Mouse (Mus musculus): ENCODE data around the gene Pomt2.
A peak's percentile ranks its signal among the peaks of the same experiment; 100 is the strongest.

The Pomt2 gene

GRCm38 (mm10) chr12:87127256-87127655 is 20.5 kb downstream of the Pomt2 start:
- no peak for DNase-seq

DNA sequence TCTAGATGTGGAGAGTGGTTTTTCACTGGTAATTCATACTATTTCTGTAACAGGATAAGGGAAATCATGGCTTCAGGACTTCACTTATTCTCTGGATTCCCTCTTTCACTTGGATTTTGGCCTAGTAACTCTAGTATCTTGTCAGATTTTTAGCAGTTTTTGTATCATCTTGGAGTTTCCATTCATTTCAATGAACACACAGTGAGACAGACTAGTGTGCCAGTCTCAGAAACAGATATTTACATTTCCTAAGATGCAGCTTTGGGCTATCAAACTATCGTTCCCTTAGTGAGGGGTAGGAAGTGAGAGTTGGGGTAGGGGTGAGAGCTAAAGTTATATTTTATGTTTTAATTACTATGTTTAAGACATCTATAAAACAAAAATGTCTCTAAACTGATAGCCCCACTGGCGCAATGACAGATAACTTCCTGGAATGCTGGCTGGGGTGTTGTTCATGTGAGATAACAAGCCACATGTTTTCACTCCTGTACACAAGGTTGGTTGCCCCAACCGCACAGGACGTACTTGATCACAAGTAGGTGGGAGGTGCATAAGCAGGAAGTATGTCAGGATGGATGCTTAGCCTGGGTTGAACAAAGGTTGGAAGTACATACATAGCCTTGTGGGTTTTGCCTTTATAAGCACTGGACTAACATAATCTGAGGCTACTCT is 25.7 kb downstream of the Pomt2 start:
- DNase-seq: no peak

DNA sequence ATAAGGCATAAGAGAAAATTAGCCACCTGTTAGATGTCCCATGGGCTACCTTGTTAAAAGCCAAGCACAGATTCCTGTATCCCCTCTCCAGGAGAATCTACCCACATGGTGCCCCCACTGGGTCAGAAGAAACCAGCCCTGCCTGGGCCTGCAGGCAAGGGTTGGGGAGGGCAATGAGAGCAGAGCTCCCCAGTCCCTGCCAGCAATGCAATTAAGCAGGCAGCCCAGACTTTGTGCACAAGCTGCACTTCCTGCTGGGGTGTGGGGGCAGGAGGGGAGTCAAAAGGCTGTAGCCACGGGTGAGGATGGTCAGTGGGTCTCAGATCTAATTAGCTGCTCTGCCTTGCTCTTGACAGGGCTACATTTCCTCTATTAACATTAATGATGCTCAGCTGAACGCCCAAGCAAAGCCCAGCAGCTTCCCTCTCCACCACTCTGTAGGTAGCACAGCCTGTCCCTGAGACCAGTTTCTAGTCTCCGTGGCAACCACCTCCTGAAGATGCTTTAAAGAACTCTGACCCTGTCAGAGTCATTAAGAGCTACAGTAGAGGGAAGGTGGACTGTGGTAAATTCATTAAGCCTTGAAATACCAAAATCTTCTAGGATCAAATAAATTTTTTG is 40.3 kb downstream of the Pomt2 start:
- no peak for DNase-seq

DNA sequence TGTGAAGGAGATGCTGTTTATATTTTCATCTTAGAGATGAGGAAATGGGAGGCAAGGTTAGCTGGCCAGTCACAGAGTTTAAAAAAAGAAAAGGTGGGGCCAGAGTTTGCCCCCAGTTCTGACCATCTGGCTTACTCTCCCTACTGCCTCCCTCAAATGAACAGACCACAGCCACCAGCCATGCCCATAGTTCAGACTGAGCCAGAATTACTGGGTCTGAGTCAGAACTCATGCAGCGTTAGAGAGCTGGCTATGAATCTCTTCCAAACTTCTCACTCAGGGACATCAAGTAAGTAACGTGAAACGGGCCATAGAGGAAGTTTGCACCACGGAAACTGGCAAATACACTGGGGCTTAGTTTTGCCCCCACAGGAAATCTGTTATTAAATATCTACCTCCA is 43.0 kb downstream of the Pomt2 start:
- no peak for DNase-seq

DNA sequence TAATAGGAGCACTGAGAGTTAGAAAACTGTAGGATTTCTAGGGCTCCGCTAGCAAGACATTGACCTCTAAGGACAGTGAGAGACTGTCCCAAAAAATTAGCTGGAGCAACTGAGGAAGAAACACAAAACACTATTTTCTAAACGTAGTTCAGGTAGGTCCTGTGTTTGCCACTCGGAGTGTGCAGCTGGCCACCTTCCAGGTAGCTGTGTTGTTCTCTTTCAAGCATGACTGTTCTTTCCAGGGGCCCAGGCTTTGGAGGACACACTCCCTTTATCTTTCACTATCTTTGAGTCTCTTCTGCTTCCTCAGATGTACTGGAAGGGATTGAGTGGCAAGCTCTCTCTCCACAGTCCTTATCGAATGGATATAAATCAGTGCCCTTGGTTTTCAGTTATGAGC is 44.3 kb downstream of the Pomt2 start:
- no peak for DNase-seq

DNA sequence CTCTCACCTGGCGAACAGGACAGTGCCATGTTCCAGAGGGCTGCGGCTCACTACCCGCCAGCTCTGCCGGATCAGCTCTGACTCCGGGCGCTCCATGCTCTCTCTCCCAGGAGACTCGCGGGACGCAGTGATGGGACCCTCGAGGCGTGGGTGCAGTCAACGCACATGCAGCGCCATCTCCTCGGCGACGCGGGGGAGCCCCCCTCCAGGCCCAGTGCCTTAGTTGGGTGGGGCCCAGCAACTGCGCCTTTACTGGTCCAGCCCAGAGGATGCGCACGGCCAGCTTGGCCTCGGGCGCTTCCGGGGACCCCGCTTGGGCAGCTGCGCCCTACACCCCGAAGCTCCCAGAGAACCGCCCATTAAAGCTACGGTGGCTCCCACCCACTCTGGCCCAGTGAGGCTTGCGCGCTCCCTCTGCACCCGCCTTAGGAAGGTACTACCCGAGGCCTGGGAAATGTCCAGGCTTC is 45.6 kb downstream of the Pomt2 start, which contains the start of gene Ngb:
TSS of gene Ngb (minus strand) at position 375 of the 467 bp plus-strand sequence.
- no peak for DNase-seq

GRCm38 (mm10) chr12:87100331-87100730 is 47.4 kb downstream of the Pomt2 start:
- peak in 1 of 2 experiments; percentile 12 for DNase-seq

- DNase-seq: no peak
Observed at GRCm38 (mm10) chr12:87093671-87094070, 54.1 kb downstream of the Pomt2 start.

DNA sequence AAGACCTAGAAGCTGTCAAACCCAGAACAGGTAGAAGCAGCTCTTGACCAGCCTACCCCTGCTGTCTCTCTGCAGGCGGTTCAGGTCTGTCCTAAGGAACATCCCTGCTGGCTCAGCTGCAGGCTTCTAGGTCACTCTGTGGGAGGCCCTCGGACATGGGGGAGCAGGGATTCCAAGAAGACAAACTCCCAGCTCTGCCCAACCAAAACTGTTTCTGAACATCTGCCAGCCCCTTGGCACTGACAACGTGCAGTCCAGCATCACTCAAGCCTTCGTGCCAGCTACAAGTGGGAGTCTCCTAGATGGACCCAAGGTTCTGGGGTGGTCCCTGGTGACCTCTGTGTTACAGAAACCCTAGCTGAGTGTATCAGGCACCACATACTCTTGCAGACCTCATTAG is 54.5 kb downstream of the Pomt2 start:
- DNase-seq: peak; percentile 8 to 37

GRCm38 (mm10) chr12:87091916-87092315 is 55.9 kb downstream of the Pomt2 start:
- DNase-seq: no peak

GRCm38 (mm10) chr12:87089701-87090100 is 58.1 kb downstream of the Pomt2 start:
- peak; percentile 55 to 61 for DNase-seq

- no peak for DNase-seq
Observed at GRCm38 (mm10) chr12:87089255-87089654, 58.5 kb downstream of the Pomt2 start.

GRCm38 (mm10) chr12:87088331-87088730 is 59.4 kb downstream of the Pomt2 start:
- no peak for DNase-seq

GRCm38 (mm10) chr12:87087236-87087635 is 60.5 kb downstream of the Pomt2 start:
- no peak for DNase-seq

- peak; percentile 35 to 57 for DNase-seq
Observed at GRCm38 (mm10) chr12:87082797-87083196, 65.0 kb downstream of the Pomt2 start.

- DNase-seq: no peak
Observed at GRCm38 (mm10) chr12:87076610-87077009, 71.2 kb downstream of the Pomt2 start.

DNA sequence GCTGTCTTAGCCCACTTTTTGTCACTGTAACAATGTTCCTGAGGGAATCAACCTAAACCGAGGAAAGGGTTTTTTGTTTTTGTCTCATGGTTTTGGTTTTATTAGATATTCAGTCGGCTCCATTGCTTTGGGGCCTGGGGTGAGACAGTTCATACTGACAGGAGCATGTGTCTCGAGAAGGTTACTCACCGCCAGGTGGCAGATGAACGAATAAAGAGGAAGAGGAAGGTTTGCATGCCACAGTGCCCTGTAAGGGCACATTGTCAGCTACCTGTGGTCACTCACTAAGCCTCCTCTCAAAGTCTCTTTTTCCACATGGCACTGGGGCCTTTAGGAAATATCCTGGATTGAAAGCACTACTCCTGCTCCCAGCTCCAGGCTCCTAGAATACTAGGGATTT is 77.2 kb downstream of the Pomt2 start:
- DNase-seq: no peak

DNA sequence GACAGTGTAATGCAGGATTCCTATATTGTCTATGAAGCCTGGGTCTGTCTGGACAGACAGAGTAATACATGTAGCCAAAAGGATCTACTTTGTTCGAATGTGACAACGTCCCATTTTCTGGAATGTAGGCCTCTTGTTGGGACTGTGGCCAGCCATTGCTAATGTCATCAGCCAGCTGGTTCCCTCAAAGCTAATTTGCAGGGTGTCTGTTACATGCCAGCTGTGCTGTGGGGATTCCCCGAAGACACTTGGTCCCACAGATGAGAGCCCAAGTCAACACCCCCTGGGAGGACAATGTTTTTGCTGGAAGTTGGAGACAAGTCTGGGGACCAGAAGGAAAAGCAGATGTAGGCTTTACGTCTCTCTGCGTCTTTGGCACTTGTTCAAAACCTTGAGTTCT is 81.3 kb downstream of the Pomt2 start:
- DNase-seq: no peak

DNA sequence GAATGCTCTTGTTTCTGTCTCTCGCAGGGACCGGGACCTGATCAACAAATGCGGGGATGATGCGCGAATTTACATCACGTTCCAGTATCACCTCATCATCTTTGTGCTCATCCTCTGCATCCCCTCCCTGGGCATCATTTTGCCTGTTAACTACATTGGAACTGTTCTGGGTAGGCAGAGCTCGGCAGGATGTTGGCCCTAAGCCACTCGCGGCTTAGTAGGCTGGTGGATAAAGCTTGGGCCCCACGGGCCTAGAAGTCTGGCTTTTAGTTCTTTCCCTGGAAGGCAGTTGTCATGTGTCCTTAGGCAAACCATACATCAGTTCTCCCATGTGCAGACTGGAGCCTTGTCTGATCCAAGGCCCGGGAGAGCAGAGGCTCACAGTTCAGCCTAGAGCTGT is 82.3 kb downstream of the Pomt2 start:
- DNase-seq: no peak

GRCm38 (mm10) chr12:87057066-87057465 is 90.7 kb downstream of the Pomt2 start:
- DNase-seq: peak; percentile 16 to 21
